Mouse (Mus musculus) limb, embryonic 14.5 days (tissue): ENCODE measurements around the gene Rapgef4. TPM values are rescaled to one million over a fixed set of nuclear protein-coding genes. Genes with fewer than 3 reads are reported as not detected.

Experiments used
- ATAC-seq: fragments of 200-750 bp; cut with Nextera tagmentation; 2 replicates; pipeline ENCODE4 v1.8.0; 2017; ENCODE audit warnings: low read depth, moderate number of reproducible peaks, moderate TSS enrichment; ENCODE audit not compliant: low FRiP score
- DNase-seq: peaks from one replicate; pipeline ENCODE4 v3.0.0-alpha.2; 2015; ENCODE audit warnings: low spot score
- H3K27ac ChIP-seq: fragments of 300-500 bp; sonication (generic); replicated peaks from 2 replicates; pipeline ENCODE4 v1.5.1; 2014; ENCODE audit warnings: low read depth, mild to moderate bottlenecking, low read length, moderate library complexity, mixed read lengths
- H3K27me3 ChIP-seq: fragments of 300-500 bp; sonication (generic); 2 replicates; pipeline ENCODE4 v1.6.1; 2014; ENCODE audit warnings: low read length, mixed read lengths; ENCODE audit not compliant: control insufficient read depth, insufficient read depth
- H3K36me3 ChIP-seq: fragments of 300-500 bp; sonication (generic); 2 replicates; pipeline ENCODE4 v1.6.1; 2014; ENCODE audit warnings: mild to moderate bottlenecking, low read length, moderate library complexity, mixed read lengths; ENCODE audit not compliant: control insufficient read depth, insufficient read depth
- H3K4me1 ChIP-seq: fragments of 300-500 bp; sonication (generic); 2 replicates; pipeline ENCODE4 v1.6.1; 2014; ENCODE audit warnings: antibody characterized with exemption, low read length, mixed read lengths; ENCODE audit not compliant: control insufficient read depth, insufficient read depth
- H3K4me2 ChIP-seq: fragments of 300-500 bp; sonication (generic); replicated peaks from 2 replicates; pipeline ENCODE4 v1.6.1; 2014; ENCODE audit warnings: low read depth, mild to moderate bottlenecking, low read length, moderate library complexity; ENCODE audit not compliant: severe bottlenecking
- H3K4me3 ChIP-seq: fragments of 300-500 bp; sonication (generic); replicated peaks from 2 replicates; pipeline ENCODE4 v1.5.1; 2014; ENCODE audit warnings: low read length
- H3K9ac ChIP-seq: fragments of 300-500 bp; sonication (generic); 2 replicates; pipeline ENCODE4 v1.6.1; 2014; ENCODE audit warnings: mild to moderate bottlenecking, low read depth, low read length, moderate library complexity; ENCODE audit not compliant: severe bottlenecking
- H3K9me3 ChIP-seq: fragments of 300-500 bp; sonication (generic); 2 replicates; pipeline ENCODE4 v1.6.1; 2016; ENCODE audit warnings: low read length; ENCODE audit not compliant: control insufficient read depth
- POLR2A ChIP-seq: fragments of 200-500 bp; IDR thresholded peaks from 2 replicates; pipeline ENCODE4 v1.8.0; 2012; ENCODE audit warnings: inconsistent platforms, mild to moderate bottlenecking, moderate library complexity, borderline replicate concordance; ENCODE audit not compliant: insufficient read depth, insufficient read length; ENCODE audit errors: extremely low read depth
- WGBS: fragments of 180-500 bp; shearing (Covaris S2); extraction: QIAGEN DNeasy Blood & Tissue Kit; methylation state at CpG from one replicate; pipeline ENCODE4 v1.1.7; 2014; 5-methylcytosine and 5-hydroxymethylcytosine counted together
- polyA plus RNA-seq, 2 experiments: library from polyadenylated mRNA; depleted of rRNA in 1 of 2; stranded (reverse) in 1 of 2; unstranded in 1 of 2; fragments of >200 nt; fragmentation: Nextera tagmentation in 1 of 2; extraction: Ambion mirVana in 1 of 2; gene quantifications; 2 replicates each; pipeline versions ENCODE4 v1.2.1 to v1.2.3; 2012 to 2014

Gene Rapgef4
- polyA plus RNA-seq, 2 experiments = 2.2 to 2.3 TPM

DNA sequence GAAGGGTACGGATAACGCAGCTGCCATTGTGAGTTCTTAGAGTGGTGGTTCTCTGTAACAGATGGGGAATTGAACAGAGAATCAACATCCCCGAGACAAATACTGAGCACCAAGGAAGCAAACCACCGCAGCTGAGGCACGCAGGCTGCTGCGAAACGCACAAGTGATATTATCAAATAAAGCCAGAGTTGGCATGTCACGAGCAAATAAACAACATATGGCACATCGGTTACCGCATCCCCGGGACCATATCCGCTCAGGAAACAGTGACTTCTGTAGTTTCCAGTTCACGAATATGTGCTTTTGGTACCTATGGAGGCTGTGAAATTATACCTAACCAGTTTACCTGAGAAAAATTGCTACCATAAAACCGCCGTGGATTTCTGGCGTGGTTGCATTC is 24.0 kb downstream of the Rapgef4 start:
- Histone ChIP-seq H3K4me1 (no peaks in the 10 kb centered on the region), H3K27me3 (no peaks in the 10 kb centered on the region), H3K9me3 (no peaks in the 10 kb centered on the region), H3K4me3 (no peak overlapping the region), H3K36me3 (no peaks in the 10 kb centered on the region), H3K27ac (no peak overlapping the region), H3K9ac (no peak overlapping the region), H3K4me2 (no peak overlapping the region)
- ATAC-seq (no peak), DNase-seq (no peak)
- 85% methylated on average over 16 of the region's 16 CpGs for WGBS
- TF ChIP-seq POLR2A = no peak

- ATAC-seq (no peak), DNase-seq (peak; percentile 29)
- Histone ChIP-seq H3K36me3 (no peaks in the 10 kb centered on the region), H3K4me2 (no peak overlapping the region), H3K4me3 (no peak overlapping the region), H3K4me1 (no peaks in the 10 kb centered on the region), H3K27ac (no peak overlapping the region), H3K9me3 (no peaks in the 10 kb centered on the region), H3K9ac (no peak overlapping the region), H3K27me3 (no peaks in the 10 kb centered on the region)
- 56% methylated on average over 3 of the region's 3 CpGs for WGBS
- TF ChIP-seq POLR2A = no peak
These were observed 28.6 kb downstream of the Rapgef4 start for GRCm38 (mm10) chr2:72009446-72010218.

DNA sequence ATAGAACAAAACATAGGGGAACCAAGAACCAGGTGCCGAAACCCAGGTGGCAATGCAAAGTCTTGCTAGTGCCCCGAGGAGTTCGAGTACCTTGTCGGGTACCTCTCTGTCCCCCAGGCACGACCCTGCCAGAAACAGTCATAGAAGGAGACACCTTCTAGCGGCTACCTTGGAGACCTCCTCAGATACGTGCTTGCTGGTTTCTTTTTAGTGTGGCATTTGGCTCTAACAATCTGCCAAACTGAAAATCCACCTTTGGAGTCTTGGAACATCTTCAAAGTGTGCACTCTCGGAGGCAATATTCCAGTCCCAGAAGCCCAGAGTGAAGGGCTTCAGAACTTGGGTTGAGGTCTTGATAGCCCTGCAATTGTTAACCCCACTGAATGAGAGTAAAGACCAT is 34.3 kb downstream of the Rapgef4 start:
- no peaks in the 10 kb centered on the region for H3K9me3 ChIP-seq
- WGBS = 74% methylated on average over 8 of the region's 8 CpGs
- no peak overlapping the region for H3K9ac ChIP-seq
- TF ChIP-seq POLR2A = no peak
- no peaks in the 10 kb centered on the region for H3K4me1 ChIP-seq
- no peak for ATAC-seq
- no peak overlapping the region for H3K4me2 ChIP-seq
- DNase-seq = no peak
- H3K27me3 ChIP-seq = no peaks in the 10 kb centered on the region
- H3K27ac ChIP-seq = no peak overlapping the region
- H3K36me3 ChIP-seq = no peaks in the 10 kb centered on the region
- H3K4me3 ChIP-seq = no peak overlapping the region

DNA sequence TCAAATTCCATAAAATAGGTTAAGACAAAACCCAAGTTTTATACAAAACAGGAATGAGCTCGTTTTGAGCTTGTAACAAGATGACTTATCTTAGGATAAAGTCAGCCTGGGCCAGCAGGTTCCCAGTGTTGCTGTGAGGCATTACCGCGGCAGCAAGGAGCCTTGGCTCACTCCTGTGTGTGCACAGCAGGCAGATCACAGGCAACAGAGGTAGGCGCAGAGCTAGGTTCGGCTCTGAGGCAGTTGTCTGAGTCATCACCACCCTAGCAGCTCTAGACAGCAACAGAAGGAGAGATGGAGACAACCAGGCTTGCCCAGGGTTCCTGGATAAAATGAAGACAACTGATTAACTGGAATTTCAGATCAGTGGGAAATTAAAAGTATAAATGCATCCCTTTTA is 35.0 kb downstream of the Rapgef4 start:
- Histone ChIP-seq H3K36me3 (no peaks in the 10 kb centered on the region), H3K4me2 (no peak overlapping the region), H3K27ac (no peak overlapping the region), H3K27me3 (no peaks in the 10 kb centered on the region), H3K9ac (no peak overlapping the region), H3K4me1 (no peaks in the 10 kb centered on the region), H3K9me3 (no peaks in the 10 kb centered on the region), H3K4me3 (no peak overlapping the region)
- ATAC-seq (no peak), DNase-seq (no peak)
- WGBS = 37% methylated on average over 5 of the region's 5 CpGs
- TF ChIP-seq POLR2A = no peak

DNA sequence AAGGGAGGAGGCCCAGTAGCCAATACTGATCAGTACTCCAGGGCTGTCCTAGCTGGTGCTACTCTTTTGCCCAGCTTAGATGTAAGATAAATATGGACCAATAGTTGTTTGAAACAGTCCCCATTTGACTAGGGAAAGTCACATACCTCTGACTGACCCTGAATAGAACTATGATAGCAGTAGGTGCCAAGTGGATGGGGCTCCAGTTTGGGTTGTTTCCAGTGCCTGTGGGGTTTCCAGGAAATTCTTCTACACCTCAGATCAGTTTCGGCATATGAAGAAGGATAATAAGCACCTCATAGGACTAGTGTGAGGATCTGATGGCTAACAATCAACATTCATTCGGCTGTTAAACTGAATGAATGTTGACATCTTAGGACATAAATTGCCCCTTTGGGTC is 36.1 kb downstream of the Rapgef4 start:
- Histone ChIP-seq H3K4me3 (no peak overlapping the region), H3K27ac (no peak overlapping the region), H3K36me3 (no peaks in the 10 kb centered on the region), H3K9me3 (no peaks in the 10 kb centered on the region), H3K4me1 (no peaks in the 10 kb centered on the region), H3K9ac (no peak overlapping the region), H3K27me3 (no peaks in the 10 kb centered on the region), H3K4me2 (no peak overlapping the region)
- DNase-seq (no peak), ATAC-seq (no peak)
- no peak for TF ChIP-seq POLR2A
- 84% methylated on average over 2 of the region's 2 CpGs for WGBS

GRCm38 (mm10) chr2:72018736-72019135 is 37.7 kb downstream of the Rapgef4 start:
- no peaks in the 10 kb centered on the region for H3K4me1 ChIP-seq
- H3K9ac ChIP-seq = no peak overlapping the region
- no peak for DNase-seq
- H3K36me3 ChIP-seq = no peaks in the 10 kb centered on the region
- H3K4me2 ChIP-seq = no peak overlapping the region
- H3K4me3 ChIP-seq = no peak overlapping the region
- ATAC-seq = no peak
- no peaks in the 10 kb centered on the region for H3K9me3 ChIP-seq
- WGBS = 95% methylated on average over 1 of the region's 1 CpGs
- no peak for TF ChIP-seq POLR2A
- no peak overlapping the region for H3K27ac ChIP-seq
- no peaks in the 10 kb centered on the region for H3K27me3 ChIP-seq
